Mouse (Mus musculus): ENCODE results near the gene Acp4.
"Not testable (repeated sequence)": the region's sequence is repeated elsewhere in the genome, so short reads cannot be mapped to it uniquely, and the experiment has no call there.

- not testable (repeated sequence) for TF ChIP-seq CTCF (IDR thresholded peaks at IDR 0.05; ENCODE audit: borderline replicate concordance, extremely low read depth, insufficient read depth, insufficient read length); POLR2A (IDR thresholded peaks at IDR 0.05; ENCODE audit: borderline replicate concordance, extremely low read depth, insufficient read depth, insufficient read length, poor library complexity, severe bottlenecking)
Observed at GRCm38 (mm10) chr7:44207135-44207534, 50.0 kb downstream of the Acp4 start, which contains the start of gene Klk1b4.
